In the genomic region with DNA sequence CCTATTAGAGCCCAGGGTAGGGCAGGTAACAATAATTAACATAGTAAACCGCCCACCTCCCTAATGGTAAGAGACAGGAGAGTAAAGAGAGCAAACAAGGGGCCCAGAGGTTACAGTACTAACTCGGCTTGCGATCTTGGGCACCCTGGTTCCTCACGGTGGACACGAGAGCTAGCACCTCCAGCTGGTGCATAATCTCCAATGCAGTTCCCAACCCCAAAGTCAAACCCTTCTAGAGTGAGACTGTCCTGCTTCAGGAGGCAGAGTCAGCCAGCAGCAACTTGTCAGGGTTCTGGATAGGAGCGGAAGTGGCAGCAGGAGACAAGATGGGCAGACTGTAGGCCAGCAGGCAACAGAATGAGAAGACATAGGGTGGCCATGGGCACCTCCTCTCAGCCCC, we compare ENCODE assay signal across 8 mouse cellular contexts. TPM values are rescaled to one million over a fixed set of nuclear protein-coding genes. Genes with fewer than 3 reads are reported as not detected.
DNase-seq lines count a peak whose midpoint lies in the region; ATAC-seq and TF ChIP-seq lines count a peak whose summit lies in the region.

No protein-coding gene starts in this region.

- DNase-seq in heart, postnatal 10 days: no peak
- DNase-seq in neural tube, embryonic 11.5 days (ENCODE audit: low spot score): no peak
- no peak for DNase-seq in neural tube, embryonic 10.5 days (ENCODE audit: extremely low spot score, low spot score)
- no peak for DNase-seq in stomach, postnatal 0 days (ENCODE audit: low spot score)
- no peak for DNase-seq in layer of hippocampus, adult 18-20 months (ENCODE audit: low spot score in 2 of 2)
- DNase-seq in layer of hippocampus, postnatal 14 days (ENCODE audit: low spot score in 2 of 2): no peak

- no peaks in the 10 kb centered on the region for H3K36me3 ChIP-seq in heart, embryonic 13.5 days
- H3K36me3 ChIP-seq in neural tube, embryonic 11.5 days (ENCODE audit: control insufficient read depth, insufficient read depth, low read length): no peaks in the 10 kb centered on the region
- H3K36me3 ChIP-seq in limb, embryonic 13.5 days: no peaks in the 10 kb centered on the region
- no peaks in the 10 kb centered on the region for H3K36me3 ChIP-seq in stomach, postnatal 0 days (ENCODE audit: control insufficient read depth, insufficient read depth, low read length)

- 74% methylated on average over 6 of the region's 6 CpGs for WGBS in heart, embryonic 13.5 days
- WGBS in neural tube, embryonic 11.5 days: 69% methylated on average over 6 of the region's 6 CpGs
- WGBS in limb, embryonic 13.5 days: 70% methylated on average over 6 of the region's 6 CpGs
- 59% methylated on average over 6 of the region's 6 CpGs for WGBS in stomach, postnatal 0 days

- peaks cover 59% of the 10 kb centered on the region for H3K27me3 ChIP-seq in heart, embryonic 13.5 days (replicated peaks)
- H3K27me3 ChIP-seq in neural tube, embryonic 11.5 days (ENCODE audit: control insufficient read depth, insufficient read depth, low read length): peaks cover 17% of the 10 kb centered on the region; the same call in 1 of the 2 replicates
- peaks cover 17% of the 10 kb centered on the region for H3K27me3 ChIP-seq in limb, embryonic 13.5 days
- no peaks in the 10 kb centered on the region for H3K27me3 ChIP-seq in stomach, postnatal 0 days (ENCODE audit: control insufficient read depth, insufficient read depth, low read length)

- no peak overlapping the region for H3K27ac ChIP-seq in heart, embryonic 13.5 days (replicated peaks)
- no peak overlapping the region for H3K27ac ChIP-seq in neural tube, embryonic 11.5 days (ENCODE audit: low read depth, low read length)
- no peak overlapping the region for H3K27ac ChIP-seq in limb, embryonic 13.5 days
- H3K27ac ChIP-seq in stomach, postnatal 0 days (replicated peaks): peak overlapping the region; percentile 96

- TF ChIP-seq CTCF in stomach, postnatal 0 days (IDR thresholded peaks at IDR 0.05; ENCODE audit: low read depth): peak; percentile 49

- intact Hi-C loops in heart, postnatal 10 days (cut with DNase I): loop anchor here (1.0 to 2.0 kb wide), 2 partner anchors 12 to 106 kb away; no protein-coding TSS in a partner anchor

- no peak for ATAC-seq in heart, embryonic 13.5 days (ENCODE audit: extremely low read depth, insufficient number of reproducible peaks, low FRiP score, low TSS enrichment)
- ATAC-seq in neural tube, embryonic 11.5 days (ENCODE audit: insufficient read depth, low FRiP score, low TSS enrichment): no peak
- ATAC-seq in limb, embryonic 13.5 days (ENCODE audit: low FRiP score, low read depth): no peak
- no peak for ATAC-seq in stomach, postnatal 0 days (ENCODE audit: low FRiP score, low TSS enrichment)

- no peak for TF ChIP-seq EP300 in stomach, postnatal 0 days (optimal IDR thresholded peaks at IDR 0.05)

- peak overlapping the region; percentile 91; the same call in 1 of the 2 replicates for H3K9ac ChIP-seq in heart, embryonic 13.5 days
- no peak overlapping the region for H3K9ac ChIP-seq in neural tube, embryonic 11.5 days (ENCODE audit: low read length)
- H3K9ac ChIP-seq in limb, embryonic 13.5 days: peak overlapping the region; percentile 32; the same call in 1 of the 2 replicates
- H3K9ac ChIP-seq in stomach, postnatal 0 days (ENCODE audit: low read length): peak overlapping the region; percentile 47; the same call in 1 of the 2 replicates

- H3K4me2 ChIP-seq in heart, embryonic 13.5 days: peak overlapping the region; percentile 91
- H3K4me2 ChIP-seq in neural tube, embryonic 11.5 days (ENCODE audit: low read depth): peak overlapping the region; percentile 8; the same call in 1 of the 2 replicates
- H3K4me2 ChIP-seq in limb, embryonic 13.5 days (replicated peaks): peak overlapping the region; percentile 71
- H3K4me2 ChIP-seq in stomach, postnatal 0 days (replicated peaks; ENCODE audit: low read depth): peak overlapping the region; percentile 77

- H3K9me3 ChIP-seq in heart, embryonic 13.5 days: no peaks in the 10 kb centered on the region
- H3K9me3 ChIP-seq in neural tube, embryonic 11.5 days (ENCODE audit: control insufficient read depth, low read length): no peaks in the 10 kb centered on the region
- H3K9me3 ChIP-seq in limb, embryonic 13.5 days: no peaks in the 10 kb centered on the region
- H3K9me3 ChIP-seq in stomach, postnatal 0 days (ENCODE audit: control insufficient read depth, low read length): no peaks in the 10 kb centered on the region

- H3K4me1 ChIP-seq in heart, embryonic 13.5 days: peaks cover 48% of the 10 kb centered on the region
- H3K4me1 ChIP-seq in neural tube, embryonic 11.5 days (ENCODE audit: control insufficient read depth, insufficient read depth, low read length): no peaks in the 10 kb centered on the region; the same call in 1 of the 2 replicates
- H3K4me1 ChIP-seq in limb, embryonic 13.5 days: peaks cover 66% of the 10 kb centered on the region
- peaks cover 4% of the 10 kb centered on the region; the same call in 1 of the 2 replicates for H3K4me1 ChIP-seq in stomach, postnatal 0 days (replicated peaks; ENCODE audit: control insufficient read depth, insufficient read depth)

- H3K4me3 ChIP-seq in heart, embryonic 13.5 days: peak overlapping the region; percentile 69
- no peak overlapping the region for H3K4me3 ChIP-seq in neural tube, embryonic 11.5 days (ENCODE audit: low read depth, low read length)
- peak overlapping the region; percentile 61 for H3K4me3 ChIP-seq in limb, embryonic 13.5 days
- H3K4me3 ChIP-seq in stomach, postnatal 0 days (ENCODE audit: low read depth, low read length): peak overlapping the region; percentile 73; the same call in 1 of the 2 replicates

RNA-seq across cellular contexts. Expression of a gene that starts 1.9 kb away (rescaled TPM):
- polyA plus RNA-seq in heart, embryonic 13.5 days (2015; fragmentation: Nextera tagmentation; extraction: Ambion mirVana): 79.6 and 84.5 TPM in 2 replicates
- total RNA-seq in heart, postnatal 10 days (2021): 10 to 100 TPM; 77.7 to 79.8 TPM
- 43.7 and 48.1 TPM in 2 replicates for polyA plus RNA-seq in neural tube, embryonic 11.5 days (2014; fragmentation: Nextera tagmentation; extraction: Ambion mirVana)
- 157 and 174 TPM in 2 replicates for polyA plus RNA-seq in limb, embryonic 13.5 days (2015; fragmentation: Nextera tagmentation; extraction: Ambion mirVana)
- 487 and 500 TPM in 2 replicates for polyA plus RNA-seq in stomach, postnatal 0 days (2015; fragmentation: Nextera tagmentation; extraction: Ambion mirVana)
- 10 to 100 TPM; 52.0 to 55.1 TPM for total RNA-seq in layer of hippocampus, adult 18-20 months (2021)
- total RNA-seq in layer of hippocampus, postnatal 14 days (2021): 100 to 1,000 TPM; 103 to 117 TPM

RNA-seq across cellular contexts. Expression of a gene that starts 53.9 kb away (rescaled TPM):
- 13.6 and 16.8 TPM in 2 replicates for polyA plus RNA-seq in heart, embryonic 13.5 days (2015; fragmentation: Nextera tagmentation; extraction: Ambion mirVana)
- total RNA-seq in heart, postnatal 10 days (2021): 10 to 100 TPM; 77.4 to 85.2 TPM
- 11.1 and 15.4 TPM in 2 replicates for polyA plus RNA-seq in neural tube, embryonic 11.5 days (2014; fragmentation: Nextera tagmentation; extraction: Ambion mirVana)
- polyA plus RNA-seq in limb, embryonic 13.5 days (2015; fragmentation: Nextera tagmentation; extraction: Ambion mirVana): 6.7 and 6.9 TPM in 2 replicates
- polyA plus RNA-seq in stomach, postnatal 0 days (2015; fragmentation: Nextera tagmentation; extraction: Ambion mirVana): 7.8 and 9.5 TPM in 2 replicates
- 10 to 100 TPM; 12.2 to 14.2 TPM for total RNA-seq in layer of hippocampus, adult 18-20 months (2021)
- 10 to 100 TPM; 29.1 to 32.8 TPM for total RNA-seq in layer of hippocampus, postnatal 14 days (2021)

Comparison
In these comparisons a context has a peak if more than half of its experiments do, and no peak if none do; other contexts are left out.
1. H3K4me2 ChIP-seq: peak in every context shown above with its lines; median percentile 91 in heart, embryonic 13.5 days; 77 in stomach, postnatal 0 days; 71 in limb, embryonic 13.5 days; 8 in neural tube, embryonic 11.5 days.